Mouse (Mus musculus): ENCODE measurements around the gene Hmgcr.

DNA sequence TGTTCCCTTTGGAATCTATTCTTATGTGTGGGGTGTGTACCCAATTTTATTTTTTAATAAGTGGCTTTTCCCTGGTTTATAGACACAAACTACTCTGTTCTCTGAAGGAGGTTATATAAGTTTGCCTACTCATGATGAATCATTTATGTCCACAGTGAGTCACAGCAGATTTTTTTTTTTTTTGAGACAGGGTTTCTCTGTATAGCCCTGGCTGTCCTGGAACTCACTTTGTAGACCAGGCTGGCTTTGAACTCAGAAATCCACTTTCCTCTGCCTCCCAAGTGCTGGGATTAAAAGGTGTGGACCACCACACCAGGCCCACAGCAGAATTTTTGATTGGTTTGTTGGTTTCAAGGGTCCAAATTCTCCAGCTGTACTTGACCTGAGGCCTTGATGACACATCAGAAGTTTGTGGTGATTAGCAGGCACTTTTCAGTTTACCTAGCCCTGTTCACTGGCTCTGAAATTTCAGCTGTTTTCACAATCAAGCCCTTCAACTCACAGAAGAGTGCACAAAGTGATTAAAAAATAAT, 10.4 kb upstream of the Hmgcr start:
- no peak for TF ChIP-seq GATA1 (IDR thresholded peaks at IDR 0.05; ENCODE audit: borderline replicate concordance, low read length)
- TF ChIP-seq FLI1 (IDR thresholded peaks at IDR 0.05; ENCODE audit: low read length) = no peak

Measured in megakaryocyte, embryonic 14.5 days (primary cell).